Mouse (Mus musculus) liver, embryonic 14.5 days (tissue): ENCODE data around the gene Akr1b10. TPM values are rescaled to one million over a fixed set of nuclear protein-coding genes. Genes with fewer than 3 reads are reported as not detected.
A peak's percentile ranks its signal among the peaks of the same experiment; 100 is the strongest.
"Not testable (repeated sequence)": the region's sequence is repeated elsewhere in the genome, so short reads cannot be mapped to it uniquely, and the experiment has no call there.

Experiments
- ATAC-seq: fragments of 200-750 bp; cut with Nextera tagmentation; 2 replicates; pipeline ENCODE4 v1.8.0; 2017; ENCODE audit warnings: moderate number of reproducible peaks, mild to moderate bottlenecking, moderate library complexity; ENCODE audit not compliant: insufficient read depth
- DNase-seq, 3 experiments: peaks; one replicate each; pipeline ENCODE4 v3.0.0-alpha.2; 2012 to 2013; ENCODE audit warnings: low read depth in 3 of 3, low spot score in 3 of 3
- H3K27ac ChIP-seq: fragments of 300-500 bp; sonication (generic); 2 replicates; pipeline ENCODE4 v1.5.1; 2014; ENCODE audit warnings: moderate library complexity, mild to moderate bottlenecking, control low read depth, inconsistent platforms
- H3K27me3 ChIP-seq: fragments of 300-500 bp; sonication (generic); 2 replicates; pipeline ENCODE4 v1.6.1; 2014; ENCODE audit warnings: mild to moderate bottlenecking, low read length, moderate library complexity; ENCODE audit not compliant: control insufficient read depth, insufficient read depth
- H3K36me3 ChIP-seq: fragments of 300-500 bp; sonication (generic); replicated peaks from 2 replicates; pipeline ENCODE4 v1.6.1; 2014; ENCODE audit warnings: low read depth; ENCODE audit not compliant: control insufficient read depth, insufficient read depth
- H3K4me1 ChIP-seq, 2 experiments: fragments of 200-500 bp in 1 of 2; fragments of 300-500 bp in 1 of 2; sonication (generic) in 1 of 2; replicated peaks; 2 replicates each; pipeline ENCODE4 v1.6.1; 2012 to 2014; ENCODE audit warnings: antibody characterized with exemption in 1 of 2, inconsistent platforms in 1 of 2, low read length in 1 of 2; ENCODE audit not compliant: control insufficient read depth in 2 of 2, insufficient read depth in 2 of 2
- H3K4me2 ChIP-seq: fragments of 300-500 bp; sonication (generic); 2 replicates; pipeline ENCODE4 v1.6.1; 2014; ENCODE audit warnings: low read depth, mild to moderate bottlenecking, control low read depth, moderate library complexity
- H3K4me3 ChIP-seq, 2 experiments: fragments of 200-500 bp in 1 of 2; fragments of 300-500 bp in 1 of 2; sonication (generic) in 1 of 2; 2 replicates each; pipeline ENCODE4 v1.5.1; 2012 to 2014; ENCODE audit warnings: low read depth in 2 of 2, low read length in 2 of 2, mild to moderate bottlenecking in 2 of 2, control low read depth in 1 of 2, inconsistent platforms in 1 of 2, moderate library complexity in 1 of 2; ENCODE audit not compliant: insufficient read depth in 1 of 2
- H3K9ac ChIP-seq: fragments of 300-500 bp; sonication (generic); replicated peaks from 2 replicates; pipeline ENCODE4 v1.6.1; 2014; ENCODE audit warnings: mild to moderate bottlenecking, control low read depth, moderate library complexity
- H3K9me3 ChIP-seq: fragments of 300-500 bp; sonication (generic); 2 replicates; pipeline ENCODE4 v1.6.1; 2016; ENCODE audit warnings: low read length, mixed read lengths; ENCODE audit not compliant: control insufficient read depth
- CTCF ChIP-seq: IDR thresholded peaks from 2 replicates; pipeline ENCODE4 v1.5.1; 2016; ENCODE audit warnings: antibody characterized with exemption, low read depth, control low read depth
- EP300 ChIP-seq: IDR thresholded peaks from 2 replicates; pipeline ENCODE4 v1.6.1; 2016; ENCODE audit warnings: antibody characterized with exemption, low read depth
- WGBS: fragments of 180-500 bp; shearing (Covaris S2); extraction: QIAGEN DNeasy Blood & Tissue Kit; methylation state at CpG from one replicate; pipeline ENCODE4 v1.1.7; 2014; ENCODE audit not compliant: insufficient replicate concordance; 5-methylcytosine and 5-hydroxymethylcytosine counted together
- polyA plus RNA-seq, 2 experiments: library from polyadenylated mRNA; depleted of rRNA in 1 of 2; stranded (reverse) in 1 of 2; unstranded in 1 of 2; fragments of >200 nt; fragmentation: Nextera tagmentation in 1 of 2; extraction: Ambion mirVana in 1 of 2; gene quantifications; 2 replicates each; pipeline versions ENCODE4 v1.2.1 to v1.2.3; 2012 to 2014

The Akr1b10 gene
- polyA plus RNA-seq, 2 experiments: 5.0 to 5.1 TPM

DNA sequence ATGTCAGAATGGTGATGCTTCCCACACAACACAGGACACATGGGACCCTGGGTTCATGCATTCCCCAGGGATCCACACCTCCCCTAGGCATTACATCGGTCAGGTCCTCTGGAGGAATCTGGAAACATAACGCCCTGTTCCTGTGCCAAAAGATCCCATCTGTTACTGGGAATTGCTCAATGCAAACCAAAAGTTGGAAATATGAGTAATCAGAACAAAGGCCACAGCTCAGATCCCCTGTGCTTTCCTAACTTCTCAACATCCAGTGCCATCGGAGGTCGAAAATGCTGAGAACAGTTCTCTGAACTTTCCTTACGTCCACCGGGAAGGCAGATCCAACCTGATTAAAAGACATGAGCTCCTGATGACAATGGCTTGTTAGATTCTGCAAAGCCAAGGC lies 40.6 kb upstream of the Akr1b10 start:
- Histone ChIP-seq H3K36me3 (no peaks in the 10 kb centered on the region), H3K9me3 (no peaks in the 10 kb centered on the region), H3K27me3 (no peaks in the 10 kb centered on the region), H3K27ac (no peak overlapping the region), H3K4me3 (no peak overlapping the region), H3K4me1 (no peaks in the 10 kb centered on the region), H3K4me2 (no peak overlapping the region), H3K9ac (no peak overlapping the region)
- TF ChIP-seq CTCF (no peak), EP300 (no peak)
- WGBS: 68% methylated on average over 6 of the region's 6 CpGs
- no peak for DNase-seq
- no peak for ATAC-seq

DNA sequence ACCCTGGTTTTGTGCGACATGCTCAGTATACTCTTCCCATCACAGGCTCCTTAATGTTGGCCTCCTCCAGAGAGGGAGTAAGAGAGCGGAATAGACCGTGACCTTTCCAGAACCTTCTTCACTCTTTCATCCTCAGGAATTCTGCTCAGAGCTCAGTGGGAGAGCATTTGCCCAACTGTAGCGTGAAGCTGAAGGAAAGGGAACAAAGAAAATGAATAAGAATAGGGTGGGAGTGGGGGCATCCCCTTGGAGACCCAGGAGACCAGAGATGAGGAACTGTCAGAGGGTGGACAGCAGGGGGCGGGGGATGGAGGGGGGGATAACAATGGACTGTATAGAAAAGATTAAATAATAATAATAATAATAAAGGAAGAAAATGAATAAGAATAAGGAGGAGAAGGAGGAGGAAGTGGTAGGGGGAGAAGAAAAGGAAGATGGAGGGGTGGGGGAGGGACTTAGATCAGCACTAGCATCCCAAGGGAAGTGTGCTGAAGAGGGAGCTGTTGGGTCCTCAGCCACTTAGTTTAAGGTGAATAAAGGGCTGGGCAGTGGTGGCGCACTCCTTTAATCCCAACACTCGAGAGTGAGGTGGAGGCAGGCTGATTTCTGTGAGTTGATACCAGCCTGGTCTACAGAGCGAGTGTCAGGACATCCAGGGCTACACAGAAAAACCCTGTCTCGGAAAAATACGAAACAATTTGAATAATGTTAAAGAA lies 39.7 kb upstream of the Akr1b10 start:
- WGBS: 46% methylated on average over 10 of the region's 10 CpGs
- Histone ChIP-seq H3K4me3 (no peak overlapping the region), H3K9ac (no peak overlapping the region), H3K36me3 (no peaks in the 10 kb centered on the region), H3K27me3 (no peaks in the 10 kb centered on the region), H3K9me3 (no peaks in the 10 kb centered on the region), H3K4me1 (no peaks in the 10 kb centered on the region), H3K27ac (no peak overlapping the region), H3K4me2 (no peak overlapping the region)
- no peak for DNase-seq
- TF ChIP-seq CTCF (no peak), EP300 (no peak)
- no peak for ATAC-seq

DNA sequence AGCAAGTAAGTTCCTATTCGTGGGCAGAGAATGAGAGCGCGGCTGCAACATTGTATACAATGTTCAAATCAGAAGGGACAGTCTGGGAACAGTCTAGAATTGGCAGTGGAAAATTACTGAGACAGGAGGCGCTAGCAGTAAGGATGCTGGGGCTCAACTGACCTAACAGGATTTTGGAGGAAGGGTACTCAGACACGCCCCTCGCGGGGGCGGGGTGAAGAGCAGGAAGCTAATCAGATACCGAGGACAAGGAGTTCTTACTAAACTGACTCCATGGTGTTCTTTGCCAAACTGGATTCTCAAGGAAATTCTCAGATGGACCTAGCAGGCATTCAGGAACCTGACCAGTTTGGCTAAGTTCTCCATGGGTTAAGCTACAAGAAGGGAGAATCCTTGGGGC lies 39.1 kb upstream of the Akr1b10 start:
- Histone ChIP-seq H3K4me1 (no peaks in the 10 kb centered on the region), H3K36me3 (no peaks in the 10 kb centered on the region), H3K27ac (no peak overlapping the region), H3K9me3 (no peaks in the 10 kb centered on the region), H3K4me3 (no peak overlapping the region), H3K27me3 (no peaks in the 10 kb centered on the region), H3K9ac (no peak overlapping the region), H3K4me2 (no peak overlapping the region)
- no peak for DNase-seq
- 17% methylated on average over 9 of the region's 9 CpGs for WGBS
- ATAC-seq: no peak
- TF ChIP-seq CTCF: no peak
- no peak for TF ChIP-seq EP300

DNA sequence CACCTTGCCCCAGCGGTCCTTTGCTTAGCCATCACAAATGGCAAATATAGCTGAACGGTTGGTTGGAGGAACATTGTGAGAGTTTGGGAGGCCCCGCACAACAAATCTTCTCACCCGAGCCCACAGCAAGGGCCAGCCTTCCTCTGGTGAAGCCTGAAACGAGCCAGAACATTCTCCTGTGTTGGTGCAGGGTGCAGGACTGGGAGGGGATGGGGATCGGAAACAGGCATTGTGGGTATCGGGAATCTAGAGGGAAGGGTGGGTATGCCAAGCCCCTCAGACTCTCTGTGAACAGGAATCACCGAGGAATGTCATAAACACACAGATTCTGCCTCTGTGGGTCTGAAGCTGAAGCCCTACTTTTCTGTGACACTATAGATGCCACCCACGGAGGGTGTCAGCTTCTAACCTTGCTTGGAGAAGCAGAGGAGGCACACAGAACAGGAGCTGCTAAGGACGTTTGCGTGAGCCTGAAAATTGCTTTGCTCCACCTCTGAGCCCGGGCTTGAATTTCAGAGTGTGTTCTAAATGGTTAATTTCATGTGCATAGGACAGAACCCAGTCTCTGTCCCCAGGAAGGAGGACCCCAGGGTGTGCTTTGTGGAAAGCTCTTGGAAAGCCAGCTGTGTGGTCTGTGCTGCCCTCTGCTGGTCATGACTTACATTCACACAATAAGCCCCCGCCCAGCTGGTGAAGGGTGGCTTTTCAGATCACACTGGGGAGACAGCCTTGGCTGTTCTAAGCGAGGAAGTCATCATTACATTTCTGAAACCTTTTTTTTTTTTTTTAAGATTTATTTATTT lies 37.7 kb upstream of the Akr1b10 start:
- peak in 2 of 3 experiments; percentile 24 to 37 for DNase-seq
- Histone ChIP-seq H3K4me2 (no peak overlapping the region), H3K9me3 (no peaks in the 10 kb centered on the region), H3K36me3 (no peaks in the 10 kb centered on the region), H3K4me3 (no peak overlapping the region), H3K27ac (no peak overlapping the region), H3K9ac (no peak overlapping the region), H3K27me3 (no peaks in the 10 kb centered on the region), H3K4me1 (no peaks in the 10 kb centered on the region; a peak in 1 of 4 replicates)
- WGBS: 42% methylated on average over 14 of the region's 14 CpGs
- ATAC-seq: no peak
- peak; percentile 90 for TF ChIP-seq CTCF
- no peak for TF ChIP-seq EP300

DNA sequence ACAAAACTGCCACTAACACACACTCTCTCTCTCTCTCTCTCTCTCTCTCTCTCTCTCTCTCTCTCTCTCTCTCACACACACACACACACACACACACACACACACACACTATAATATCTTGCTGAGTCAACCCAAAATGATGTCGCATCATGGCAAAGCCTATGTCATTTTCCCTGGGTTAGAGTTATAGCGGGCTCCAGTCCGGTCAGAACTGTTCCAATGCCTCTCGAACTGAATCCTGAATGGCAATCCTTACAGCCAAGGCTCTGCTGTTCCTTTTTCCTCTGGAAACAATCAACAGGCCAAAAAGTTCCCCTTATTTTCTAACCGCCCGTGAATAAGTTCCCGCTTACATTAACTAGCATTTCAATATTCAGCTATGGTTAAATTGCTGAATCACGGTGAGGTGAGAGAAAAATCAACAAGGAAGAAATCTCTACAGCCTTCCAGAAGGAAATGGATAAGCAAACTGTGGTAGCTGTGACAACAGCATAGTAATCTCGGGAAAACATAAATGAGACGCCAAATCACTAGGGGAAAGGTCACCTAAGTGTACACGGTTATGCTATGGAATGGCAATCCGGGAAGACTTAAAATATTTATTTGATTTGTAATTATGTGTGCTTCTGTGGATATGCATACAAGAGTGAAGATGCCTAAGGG lies 33.9 kb upstream of the Akr1b10 start:
- H3K36me3 ChIP-seq: no peaks in the 10 kb centered on the region
- no peak overlapping the region for H3K4me3 ChIP-seq
- WGBS: 62% methylated on average over 12 of the region's 12 CpGs
- H3K27me3 ChIP-seq: no peaks in the 10 kb centered on the region
- DNase-seq (no peak), ATAC-seq (no peak)
- H3K27ac ChIP-seq: no peak overlapping the region
- TF ChIP-seq CTCF (no peak), EP300 (no peak)
- no peak overlapping the region for H3K4me2 ChIP-seq
- no peak overlapping the region for H3K9ac ChIP-seq
- no peaks in the 10 kb centered on the region for H3K9me3 ChIP-seq
- no peaks in the 10 kb centered on the region; a peak in 1 of 4 replicates for H3K4me1 ChIP-seq

DNA sequence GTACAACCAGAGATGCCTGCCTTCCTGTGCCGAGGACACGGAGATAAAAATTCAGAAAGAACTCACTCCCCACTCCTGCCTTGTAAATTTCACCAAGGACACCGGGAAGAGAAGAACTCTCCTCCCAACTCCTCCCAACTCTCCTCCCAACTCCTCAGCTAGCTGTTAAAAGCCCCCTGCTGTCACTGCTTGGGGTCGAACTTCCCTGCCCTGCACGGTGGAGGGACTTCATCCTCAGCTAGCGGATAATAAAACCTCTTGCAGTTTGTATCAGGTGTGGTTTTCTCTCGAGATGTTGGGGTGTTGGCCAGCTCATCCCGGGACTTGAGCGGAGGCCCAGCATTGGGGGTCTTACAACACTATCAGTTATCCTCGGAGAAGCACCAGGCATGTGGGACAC lies 32.5 kb upstream of the Akr1b10 start:
- H3K36me3 ChIP-seq, H3K4me1 ChIP-seq, H3K9me3 ChIP-seq, ATAC-seq, H3K9ac ChIP-seq, H3K4me2 ChIP-seq, H3K27me3 ChIP-seq, H3K27ac ChIP-seq, H3K4me3 ChIP-seq, DNase-seq: not testable (repeated sequence)
- WGBS: 46% methylated on average over 10 of the region's 10 CpGs
